Mouse (Mus musculus) bone marrow, adult 2 months (tissue): ENCODE data around the gene Plcb1. TPM values are rescaled to one million over a fixed set of nuclear protein-coding genes. Genes with fewer than 3 reads are reported as not detected.

Experiments
- H3K27ac ChIP-seq: fragments of 200-500 bp; 2 replicates; pipeline ENCODE4 v1.5.1; 2012; ENCODE audit warnings: low read depth, mild to moderate bottlenecking, control low read depth, inconsistent platforms, low read length; ENCODE audit not compliant: control insufficient read depth, poor library complexity, insufficient read depth
- H3K4me1 ChIP-seq: fragments of 200-500 bp; 2 replicates; pipeline ENCODE4 v1.6.1; 2011; ENCODE audit warnings: low read length; ENCODE audit not compliant: control insufficient read depth, insufficient read depth
- H3K4me3 ChIP-seq: fragments of 200-500 bp; replicated peaks from 2 replicates; pipeline ENCODE3; 2011; ENCODE audit warnings: mild to moderate bottlenecking, low read depth, low read length, control low read depth; ENCODE audit not compliant: control insufficient read depth
- CTCF ChIP-seq: fragments of 200-500 bp; IDR thresholded peaks from 2 replicates; pipeline ENCODE4 v1.5.1; 2011; ENCODE audit warnings: low read length, control low read depth; ENCODE audit not compliant: control insufficient read depth, insufficient read depth
- POLR2A ChIP-seq: fragments of 200-500 bp; IDR thresholded peaks from 2 replicates; pipeline ENCODE4 v1.6.1; 2011; ENCODE audit warnings: low read depth, mild to moderate bottlenecking, control low read depth, low read length, borderline replicate concordance; ENCODE audit not compliant: control insufficient read depth
- WGBS: fragments of 180-500 bp; shearing (Covaris S2); methylation state at CpG from one replicate; pipeline ENCODE4 v1.1.7; 2018; 5-methylcytosine and 5-hydroxymethylcytosine counted together
- polyA plus RNA-seq: library from polyadenylated mRNA; stranded (reverse); fragments of >200 nt; gene quantifications from 2 replicates; pipeline ENCODE4 v1.2.4, GENCODE M21; 2011; ENCODE audit warnings: low replicate concordance; ENCODE audit not compliant: missing spikeins, insufficient read depth, insufficient read length

The Plcb1 gene
- polyA plus RNA-seq, 1 experiment = 5.6 TPM

DNA sequence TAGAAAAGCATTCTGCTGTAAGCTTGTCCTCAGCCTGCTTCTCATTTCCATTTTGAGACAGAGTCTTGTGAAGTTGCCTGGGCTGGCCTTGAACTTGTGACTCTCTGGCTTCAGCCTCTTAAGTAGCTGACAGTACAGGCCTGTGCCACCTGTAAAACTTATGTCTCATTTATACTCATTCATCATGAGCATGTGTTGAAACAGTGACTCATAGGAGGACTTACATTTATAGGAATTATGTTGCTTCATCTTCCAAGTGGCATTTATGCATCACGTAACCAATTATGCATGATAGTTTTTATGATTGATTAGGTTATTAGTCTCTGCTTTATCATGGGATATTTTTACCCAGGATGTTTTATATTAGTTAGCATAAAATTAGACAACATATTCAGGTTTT lies 667.7 kb downstream of the Plcb1 start:
- no peak for TF ChIP-seq POLR2A
- TF ChIP-seq CTCF = no peak
- Histone ChIP-seq H3K4me1 (no peaks in the 10 kb centered on the region), H3K27ac (no peak overlapping the region), H3K4me3 (no peak overlapping the region)
- WGBS = 79% methylated on average over 1 of the region's 1 CpGs

- 78% methylated on average over 2 of the region's 2 CpGs for WGBS
- Histone ChIP-seq H3K27ac (no peak overlapping the region), H3K4me3 (no peak overlapping the region), H3K4me1 (no peaks in the 10 kb centered on the region)
- no peak for TF ChIP-seq POLR2A
- TF ChIP-seq CTCF = no peak
Measured at GRCm38 (mm10) chr2:135454015-135454414, 668.1 kb downstream of the Plcb1 start.

DNA sequence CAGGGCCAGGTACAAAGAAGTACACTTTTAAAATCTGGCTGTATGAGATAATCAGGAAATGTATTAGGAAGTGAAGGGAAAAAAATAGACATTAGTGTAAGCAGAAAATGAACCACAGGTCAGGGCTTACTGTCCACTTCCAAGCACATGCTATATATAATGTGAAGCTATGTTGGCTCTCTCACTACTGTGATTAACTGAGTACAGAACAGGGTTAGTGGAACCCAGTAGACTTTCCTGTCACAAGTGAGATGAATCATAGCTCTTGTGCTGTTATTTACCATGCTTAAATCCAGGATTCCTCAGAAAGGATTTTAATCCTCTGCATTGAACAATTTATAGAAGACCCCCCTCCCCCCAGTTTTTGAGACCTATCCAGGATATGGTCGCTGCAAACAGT lies 668.6 kb downstream of the Plcb1 start:
- no peak overlapping the region for H3K4me3 ChIP-seq
- WGBS = 51% methylated on average over 1 of the region's 1 CpGs
- H3K4me1 ChIP-seq = no peaks in the 10 kb centered on the region
- TF ChIP-seq CTCF (no peak), POLR2A (no peak)
- no peak overlapping the region for H3K27ac ChIP-seq

DNA sequence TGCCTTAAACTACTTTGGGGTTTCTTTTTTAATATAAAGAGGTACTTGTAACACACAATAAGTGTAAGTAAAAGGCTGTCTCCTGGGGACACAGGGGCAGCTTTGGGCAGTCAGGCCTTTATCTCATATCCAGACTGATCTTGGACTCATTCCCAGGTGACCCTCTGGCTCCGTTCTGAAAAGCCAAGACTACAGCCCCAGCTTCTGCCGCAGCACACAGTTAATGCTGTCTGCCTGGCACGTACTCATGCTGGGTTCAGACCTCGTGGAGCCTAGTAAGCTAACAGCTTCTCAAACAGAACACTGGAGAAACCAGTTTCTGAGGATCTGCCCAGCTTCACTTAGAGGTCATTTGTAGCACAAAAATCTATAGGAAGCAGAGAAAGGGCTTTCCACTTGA lies 682.0 kb downstream of the Plcb1 start:
- TF ChIP-seq POLR2A (no peak), CTCF (no peak)
- Histone ChIP-seq H3K4me3 (no peak overlapping the region), H3K27ac (no peak overlapping the region), H3K4me1 (no peaks in the 10 kb centered on the region)
- WGBS = 73% methylated on average over 4 of the region's 4 CpGs

DNA sequence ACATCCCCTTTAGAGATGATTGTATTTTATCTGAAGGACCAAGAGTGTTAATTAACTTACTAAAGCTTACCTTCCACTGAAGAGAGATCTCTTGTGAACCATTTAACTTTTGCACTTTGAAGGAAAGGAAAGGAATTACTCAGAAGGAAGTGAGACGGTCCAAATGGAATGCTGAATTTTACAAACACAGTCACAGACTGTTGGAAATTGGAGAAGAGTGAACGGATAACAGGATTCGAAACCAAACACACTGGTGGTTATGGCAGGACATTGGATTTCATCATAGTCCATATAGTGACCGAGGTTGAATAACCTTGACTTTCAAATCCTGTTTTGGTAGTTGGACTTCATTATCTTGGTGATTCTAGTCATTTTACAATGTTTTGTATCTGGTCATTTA lies 688.2 kb downstream of the Plcb1 start:
- no peak for TF ChIP-seq CTCF
- no peak for TF ChIP-seq POLR2A
- 70% methylated on average over 4 of the region's 4 CpGs for WGBS
- H3K4me1 ChIP-seq = no peaks in the 10 kb centered on the region
- H3K4me3 ChIP-seq = no peak overlapping the region
- H3K27ac ChIP-seq = no peak overlapping the region

DNA sequence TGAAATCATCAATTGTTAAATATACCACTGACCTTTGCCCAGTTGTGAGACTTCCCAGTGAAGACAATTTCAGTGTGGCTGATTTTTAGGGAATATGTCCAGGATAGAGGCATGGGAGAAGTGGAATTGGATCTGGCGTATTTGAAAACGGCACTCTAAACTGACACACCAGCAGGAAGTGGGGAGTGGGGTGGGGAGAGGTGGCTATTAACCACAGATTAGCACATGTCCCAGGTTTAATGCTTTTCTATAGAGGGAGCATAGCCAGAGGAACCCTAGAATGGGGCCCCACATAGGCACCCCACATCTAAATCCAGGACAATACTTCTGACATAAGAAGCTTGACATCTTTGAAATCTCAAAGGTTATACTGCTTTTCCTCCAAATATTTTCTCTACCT lies 699.4 kb downstream of the Plcb1 start:
- Histone ChIP-seq H3K4me3 (no peak overlapping the region), H3K4me1 (no peaks in the 10 kb centered on the region), H3K27ac (no peak overlapping the region)
- TF ChIP-seq POLR2A (no peak), CTCF (no peak)
- WGBS = 14% methylated on average over 2 of the region's 2 CpGs

DNA sequence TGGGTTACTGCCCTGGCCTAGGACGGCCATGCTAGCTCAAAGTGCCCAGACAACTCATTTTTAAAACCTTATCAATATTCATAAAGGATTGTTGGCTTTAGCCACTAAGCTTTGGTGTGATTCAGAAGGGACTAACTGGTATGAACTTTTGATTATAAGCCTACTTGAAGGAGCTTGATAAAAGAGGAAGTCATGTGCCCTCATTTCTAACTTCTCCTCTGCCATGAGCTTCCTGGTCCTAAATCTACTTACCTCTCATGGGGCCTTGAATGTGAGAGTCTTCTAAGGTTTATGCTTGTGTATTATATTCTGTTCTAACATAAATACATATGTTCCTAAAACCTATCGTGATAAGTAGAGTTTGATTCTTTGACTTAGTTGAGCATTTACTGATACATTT lies 702.4 kb downstream of the Plcb1 start:
- no peak for TF ChIP-seq POLR2A
- no peak for TF ChIP-seq CTCF
- Histone ChIP-seq H3K4me3 (no peak overlapping the region), H3K27ac (no peak overlapping the region), H3K4me1 (no peaks in the 10 kb centered on the region)
- 79% methylated on average over 2 of the region's 2 CpGs for WGBS

- TF ChIP-seq POLR2A (no peak), CTCF (no peak)
- H3K4me3 ChIP-seq = no peak overlapping the region
- no peaks in the 10 kb centered on the region for H3K4me1 ChIP-seq
- H3K27ac ChIP-seq = no peak overlapping the region
- WGBS = 80% methylated on average over 2 of the region's 2 CpGs
Measured at GRCm38 (mm10) chr2:135489127-135489526, 703.3 kb downstream of the Plcb1 start.

GRCm38 (mm10) chr2:135492777-135493176 lies 706.9 kb downstream of the Plcb1 start:
- no peak overlapping the region for H3K4me3 ChIP-seq
- 82% methylated on average over 9 of the region's 9 CpGs for WGBS
- H3K27ac ChIP-seq = no peak overlapping the region
- no peak for TF ChIP-seq POLR2A
- no peak for TF ChIP-seq CTCF
- no peaks in the 10 kb centered on the region for H3K4me1 ChIP-seq
